Mouse (Mus musculus) megakaryocyte, embryonic 14.5 days (primary cell): ENCODE measurements around the gene Scn10a.

Source experiments
- FLI1 ChIP-seq: IDR thresholded peaks from 2 replicates; pipeline ENCODE4 v1.6.1; 2012; ENCODE audit warnings: low read length, inconsistent platforms, mixed read lengths
- GATA1 ChIP-seq: IDR thresholded peaks from 3 replicates; pipeline ENCODE4 v1.6.1; 2012; ENCODE audit warnings: mixed read lengths, low read length, inconsistent platforms, borderline replicate concordance

GRCm38 (mm10) chr9:119664109-119664508, 55.0 kb downstream of the Scn10a start:
- TF ChIP-seq FLI1 (no peak), GATA1 (no peak)
